Mouse (Mus musculus) cerebellum, adult 2 months (tissue): ENCODE data around the gene Traf4. TPM values are rescaled to one million over a fixed set of nuclear protein-coding genes. Genes with fewer than 3 reads are reported as not detected.

Experiments
- DNase-seq, 2 experiments: peaks; one replicate each; pipeline ENCODE4 v3.0.0; 2021
- H3K27ac ChIP-seq: fragments of 200-500 bp; 2 replicates; pipeline ENCODE4 v1.5.1; 2012; ENCODE audit warnings: low read length, control low read depth, inconsistent platforms; ENCODE audit not compliant: insufficient read depth
- H3K27me3 ChIP-seq: fragments of 200-500 bp; 2 replicates; pipeline ENCODE4 v1.6.1; 2012; ENCODE audit warnings: inconsistent platforms, mild to moderate bottlenecking, low read length, moderate library complexity; ENCODE audit not compliant: control insufficient read depth, insufficient read depth
- H3K4me1 ChIP-seq: fragments of 200-500 bp; 2 replicates; pipeline ENCODE4 v1.6.1; 2011; ENCODE audit warnings: low read length; ENCODE audit not compliant: control insufficient read depth, insufficient read depth
- H3K4me3 ChIP-seq: fragments of 200-500 bp; replicated peaks from 2 replicates; pipeline ENCODE3; 2011; ENCODE audit warnings: mild to moderate bottlenecking, low read depth, low read length, control low read depth; ENCODE audit not compliant: insufficient read depth
- CTCF ChIP-seq: fragments of 200-500 bp; IDR thresholded peaks from 2 replicates; pipeline ENCODE4 v1.5.1; 2011; ENCODE audit warnings: low read depth, mild to moderate bottlenecking, control low read depth, low read length, moderate library complexity, borderline replicate concordance; ENCODE audit not compliant: insufficient read depth
- POLR2A ChIP-seq: fragments of 200-500 bp; IDR thresholded peaks from 2 replicates; pipeline ENCODE4 v1.6.1; 2011; ENCODE audit warnings: low read length, control low read depth, borderline replicate concordance; ENCODE audit not compliant: insufficient read depth
- WGBS: fragments of 180-500 bp; shearing (Covaris S2); methylation state at CpG from one replicate; pipeline ENCODE4 v1.1.7; 2018; 5-methylcytosine and 5-hydroxymethylcytosine counted together
- polyA plus RNA-seq: library from polyadenylated mRNA; depleted of rRNA; stranded (reverse); fragments of >200 nt; gene quantifications from 2 replicates; pipeline ENCODE4 v1.2.3, GENCODE M21; 2012

Gene Traf4
- polyA plus RNA-seq, 1 experiment, result 21.6 TPM

DNA sequence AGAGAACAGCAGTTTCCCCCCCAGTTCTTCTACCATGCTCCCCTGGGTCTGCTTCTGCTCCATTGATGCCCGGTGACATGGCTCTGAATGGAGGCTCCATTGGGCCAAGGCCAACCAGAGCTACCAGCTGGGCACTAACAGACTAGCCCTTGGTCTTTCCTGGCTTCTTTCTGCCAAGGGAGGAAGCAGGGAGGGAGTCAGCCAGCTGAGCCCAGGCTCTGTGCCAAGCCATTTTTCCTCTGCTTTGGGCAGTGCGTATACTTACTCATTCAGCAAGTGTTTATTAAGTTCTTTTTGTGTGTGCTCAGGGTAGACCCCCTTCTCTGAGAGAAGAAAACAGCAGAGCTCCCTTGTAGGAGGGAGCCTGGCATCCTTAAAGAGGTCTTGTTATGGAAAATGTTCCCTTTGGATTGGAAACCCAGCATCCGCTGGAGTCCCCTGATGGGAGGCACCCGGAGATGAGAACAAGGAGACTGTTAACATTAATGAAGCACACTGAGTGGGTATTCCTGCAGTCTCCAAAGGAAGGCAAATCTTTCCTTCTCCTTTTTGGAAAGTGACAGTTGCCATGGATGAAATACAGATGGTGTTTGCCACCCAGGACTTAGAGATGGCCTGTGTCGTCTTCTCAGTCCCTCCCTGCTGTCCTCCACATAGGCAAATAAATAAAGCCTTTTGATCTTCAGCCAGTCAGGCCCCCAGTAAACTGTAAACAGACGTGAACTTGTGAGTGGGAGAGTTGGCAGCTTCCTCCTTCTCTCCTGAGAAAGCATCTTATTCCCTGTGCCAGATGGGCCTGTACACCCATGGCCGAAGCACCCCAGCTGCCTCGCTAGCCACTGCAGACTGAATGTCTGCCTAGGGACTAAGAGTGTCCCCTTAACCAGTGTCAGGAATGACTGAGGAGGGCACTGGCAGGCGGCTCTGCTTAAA is 12.8 kb downstream of the Traf4 start:
- WGBS, result 11% methylated on average over 9 of the region's 9 CpGs
- Histone ChIP-seq H3K27me3 (no peaks in the 10 kb centered on the region), H3K27ac (no peak overlapping the region), H3K4me3 (no peak overlapping the region), H3K4me1 (peaks cover 7% of the 10 kb centered on the region)
- TF ChIP-seq POLR2A (no peak), CTCF (no peak)
- DNase-seq, result peak; percentile 84 to 91

DNA sequence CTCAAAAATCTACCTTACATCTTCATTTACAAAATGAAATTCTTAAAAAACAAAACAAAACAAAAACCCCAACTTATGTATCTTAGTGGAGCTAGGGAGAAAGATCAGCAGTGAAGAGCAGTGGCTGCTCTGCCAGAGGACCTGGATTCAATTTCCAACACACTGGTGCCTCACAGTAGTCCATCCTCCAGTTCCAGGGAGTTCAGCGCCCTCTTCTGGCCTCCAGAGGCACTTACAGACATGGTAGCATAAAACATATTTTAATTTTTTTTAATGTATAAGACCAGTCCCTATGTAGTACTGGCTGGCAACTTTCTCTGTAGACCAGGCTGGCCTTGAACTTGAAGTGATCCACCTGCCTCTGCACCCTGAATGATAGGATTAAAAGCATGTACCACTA is 14.2 kb downstream of the Traf4 start:
- WGBS, result 53% methylated on average over 1 of the region's 1 CpGs
- Histone ChIP-seq H3K27me3 (no peaks in the 10 kb centered on the region), H3K27ac (no peak overlapping the region), H3K4me3 (no peak overlapping the region), H3K4me1 (peaks cover 7% of the 10 kb centered on the region)
- DNase-seq, result no peak
- peak; percentile 41; the same call in 1 of the 2 replicates for TF ChIP-seq CTCF
- TF ChIP-seq POLR2A, result no peak

DNA sequence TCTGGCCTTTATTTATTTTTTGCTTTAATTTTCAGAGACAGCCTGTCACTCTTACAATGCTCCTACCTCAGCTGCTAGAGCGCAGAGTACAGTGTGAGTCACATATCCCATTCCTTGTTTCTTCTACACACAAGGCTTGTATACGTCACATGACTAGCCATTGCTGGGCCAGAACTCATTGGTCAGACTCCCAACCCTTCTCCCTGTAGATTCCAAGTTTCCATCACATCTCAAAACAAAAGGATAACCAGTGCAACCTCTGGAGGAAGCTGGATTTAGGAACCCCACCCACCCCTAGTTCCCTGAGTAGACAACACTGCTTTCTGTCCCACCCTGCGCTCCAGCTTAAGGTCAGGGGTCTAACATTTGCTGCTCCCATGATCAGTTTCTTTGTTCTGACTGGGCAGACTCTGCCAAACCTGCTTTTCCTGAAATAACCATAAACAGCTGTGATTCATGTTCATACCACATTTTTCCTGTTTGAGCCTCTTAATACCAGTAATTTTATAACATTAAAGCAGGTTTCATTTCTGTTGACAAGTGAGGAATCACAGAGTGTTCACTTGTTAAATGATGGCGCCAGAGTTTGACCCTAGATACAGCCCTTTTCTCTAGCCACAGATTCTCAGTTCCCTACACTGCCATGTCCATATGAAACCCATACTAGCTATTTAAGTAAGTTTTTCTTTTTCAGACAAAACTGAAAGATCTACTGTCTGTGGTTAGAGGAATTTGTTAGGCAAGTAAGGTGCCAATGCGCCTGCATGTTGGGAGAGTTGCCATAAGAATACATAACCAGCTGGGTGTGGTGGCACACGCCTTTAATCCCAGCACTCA is 18.5 kb downstream of the Traf4 start:
- Histone ChIP-seq H3K4me3 (no peak overlapping the region), H3K27me3 (no peaks in the 10 kb centered on the region), H3K27ac (no peak overlapping the region), H3K4me1 (peaks cover 2% of the 10 kb centered on the region)
- TF ChIP-seq POLR2A (no peak), CTCF (no peak)
- no peak for DNase-seq
- 85% methylated on average over 6 of the region's 6 CpGs for WGBS

DNA sequence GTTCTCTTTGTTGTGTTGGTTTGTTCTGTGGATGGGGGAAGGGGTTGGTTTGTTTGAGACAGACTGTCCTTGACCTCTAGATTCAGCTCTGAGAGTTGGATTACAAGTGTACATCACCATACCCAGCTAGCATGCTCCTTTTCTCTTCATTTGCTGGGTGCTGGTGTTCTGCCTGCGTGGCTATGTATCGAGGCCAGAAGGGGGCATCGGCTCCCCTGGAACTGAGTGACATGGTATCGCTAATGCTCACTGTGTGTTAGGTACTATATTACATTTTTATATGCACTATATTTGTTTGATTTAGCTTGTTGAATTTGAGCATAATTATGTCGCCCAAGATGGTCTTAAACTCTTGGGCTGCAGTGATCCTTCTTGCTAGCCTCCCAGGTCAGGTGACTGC is 19.2 kb downstream of the Traf4 start:
- peaks cover 2% of the 10 kb centered on the region for H3K4me1 ChIP-seq
- no peaks in the 10 kb centered on the region for H3K27me3 ChIP-seq
- TF ChIP-seq CTCF (no peak), POLR2A (no peak)
- WGBS, result 82% methylated on average over 5 of the region's 5 CpGs
- no peak overlapping the region for H3K27ac ChIP-seq
- no peak for DNase-seq
- H3K4me3 ChIP-seq, result no peak overlapping the region

DNA sequence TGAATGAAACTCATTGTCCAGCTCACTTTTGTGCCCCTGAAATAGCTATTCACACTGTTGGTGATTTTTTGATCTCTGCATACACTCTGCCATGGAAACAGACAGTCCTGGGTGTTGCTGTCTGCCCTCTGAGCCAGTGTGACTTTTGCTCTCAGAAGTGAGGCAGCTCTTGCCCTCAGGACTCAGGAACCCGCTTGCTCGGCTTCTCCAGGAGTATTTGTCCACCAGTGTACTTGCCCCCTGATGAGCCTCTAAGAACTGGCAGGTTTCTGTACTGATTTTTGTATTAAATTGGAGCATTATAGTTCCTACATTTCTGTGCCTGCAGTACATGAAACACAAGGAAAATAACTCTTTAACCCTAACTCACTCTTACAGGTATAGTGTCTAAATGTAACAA is 21.9 kb downstream of the Traf4 start:
- Histone ChIP-seq H3K4me1 (peaks cover 2% of the 10 kb centered on the region), H3K27ac (no peak overlapping the region), H3K4me3 (no peak overlapping the region), H3K27me3 (no peaks in the 10 kb centered on the region)
- no peak for TF ChIP-seq CTCF
- TF ChIP-seq POLR2A, result no peak
- no peak for DNase-seq
- WGBS, result 84% methylated on average over 2 of the region's 2 CpGs

DNA sequence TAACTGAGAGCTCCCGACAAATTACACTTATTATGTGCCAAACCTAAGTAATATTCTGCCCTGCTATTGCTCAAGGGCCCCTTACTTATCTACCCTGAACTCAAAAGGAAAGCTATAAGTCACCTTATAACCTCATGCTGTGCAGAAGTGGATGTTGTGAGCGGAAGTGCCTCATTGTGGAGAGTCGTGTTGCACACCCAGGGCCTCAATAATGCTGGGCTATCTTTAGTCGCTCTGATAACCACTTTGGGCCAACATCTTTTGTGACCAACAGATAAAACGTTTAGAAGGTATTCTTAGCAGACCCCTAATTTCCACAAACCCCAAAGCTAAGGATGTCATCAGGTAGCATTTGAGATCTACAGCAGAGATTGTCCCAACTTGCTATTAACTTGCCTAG is 24.7 kb downstream of the Traf4 start:
- no peaks in the 10 kb centered on the region for H3K27me3 ChIP-seq
- TF ChIP-seq CTCF, result no peak
- no peak for TF ChIP-seq POLR2A
- no peak for DNase-seq
- H3K4me3 ChIP-seq, result no peak overlapping the region
- H3K4me1 ChIP-seq, result peaks cover 4% of the 10 kb centered on the region
- 92% methylated on average over 5 of the region's 5 CpGs for WGBS
- H3K27ac ChIP-seq, result no peak overlapping the region

DNA sequence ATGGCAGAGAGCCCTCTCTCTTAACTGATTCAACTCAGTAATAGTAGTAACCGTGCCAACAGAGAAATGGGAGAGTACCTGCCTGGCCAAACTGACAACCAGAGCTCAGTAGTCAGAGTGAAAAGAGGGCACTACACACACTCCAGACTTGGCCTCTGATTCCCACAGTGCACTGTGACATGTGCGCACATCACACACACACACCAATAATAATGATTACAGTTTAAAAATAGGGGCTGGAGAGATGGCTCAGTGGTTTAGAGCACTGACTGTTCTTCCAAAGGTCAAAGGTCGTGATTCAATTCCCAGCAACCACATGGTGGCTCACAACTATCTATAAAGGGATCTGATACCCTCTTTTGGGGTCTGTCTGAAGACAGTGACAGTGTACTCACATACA is 27.4 kb downstream of the Traf4 start:
- WGBS, result 90% methylated on average over 3 of the region's 3 CpGs
- H3K27me3 ChIP-seq, result no peaks in the 10 kb centered on the region
- no peak overlapping the region for H3K27ac ChIP-seq
- TF ChIP-seq CTCF, result no peak
- TF ChIP-seq POLR2A, result no peak
- peaks cover 4% of the 10 kb centered on the region for H3K4me1 ChIP-seq
- no peak overlapping the region for H3K4me3 ChIP-seq
- no peak for DNase-seq
